Mouse (Mus musculus): ENCODE data around the gene Zfp575. TPM values are rescaled to one million over a fixed set of nuclear protein-coding genes. Genes with fewer than 3 reads are reported as not detected.

Gene Zfp575
- under 1 TPM in 1 of 2 experiments, not detected in 1; 0.31 TPM for polyA plus RNA-seq (2017; shearing (Covaris generic))

DNA sequence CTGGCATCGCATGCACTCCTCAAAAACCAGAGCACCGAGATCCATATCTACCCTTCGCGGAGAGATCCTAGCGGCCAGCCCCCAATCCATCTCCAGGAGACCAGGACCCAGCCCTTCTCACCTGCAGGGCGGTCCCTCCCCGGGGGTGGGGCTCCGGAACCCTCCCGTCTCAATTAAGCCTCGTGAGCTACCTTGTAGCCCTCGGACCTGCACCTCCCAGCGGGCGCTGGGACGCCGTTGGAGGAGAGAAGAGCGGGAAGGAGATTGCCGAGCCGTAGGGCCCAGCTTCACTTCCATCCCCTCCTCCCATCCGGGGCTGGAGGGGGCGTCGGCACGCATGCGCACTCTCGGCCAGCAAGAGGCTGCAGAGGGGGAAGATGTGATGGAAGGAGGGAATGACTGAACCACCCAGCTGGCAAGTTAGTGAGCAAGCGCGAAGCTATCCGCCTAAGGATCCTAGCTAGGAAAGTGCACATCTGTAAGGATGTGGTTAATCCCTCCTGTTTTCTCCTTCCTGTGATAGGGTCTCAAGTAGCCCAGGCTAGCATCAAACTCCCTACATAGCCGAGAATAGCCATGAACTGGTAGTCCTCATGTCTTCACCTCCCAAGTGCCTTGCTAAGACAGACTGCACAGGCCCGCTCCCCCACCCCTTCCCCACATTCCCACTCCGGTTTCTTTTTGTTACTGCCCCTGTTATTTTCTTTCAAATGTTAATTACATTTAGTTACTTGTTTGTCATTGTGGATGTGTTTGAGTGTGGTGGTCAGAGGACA lies at the start of gene Zfp575, which contains the start of gene Ethe1:
Zfp575 (minus strand) TSS at position 312 of the 776 bp plus-strand sequence.
Ethe1 (plus strand) TSS at position 214 of the 776 bp plus-strand sequence.
- ATAC-seq = no peak

DNA sequence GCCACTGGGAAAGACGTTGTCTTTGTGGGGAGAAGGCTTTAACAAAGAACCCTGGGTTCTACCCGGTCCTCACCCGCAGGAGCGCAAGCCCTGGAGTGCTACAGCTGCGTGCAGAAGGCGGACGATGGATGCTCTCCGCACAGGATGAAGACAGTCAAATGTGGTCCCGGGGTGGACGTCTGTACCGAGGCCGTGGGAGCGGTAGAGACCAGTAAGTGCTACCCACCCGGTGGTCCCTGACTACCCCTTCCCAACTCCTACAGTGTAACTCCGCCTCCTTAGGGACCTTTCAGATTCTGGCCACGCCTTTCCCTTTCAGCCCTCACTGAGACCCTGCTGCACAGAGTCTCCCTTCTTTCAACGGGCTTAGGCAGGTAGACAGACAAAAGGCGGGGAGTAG lies 49.6 kb upstream of the Zfp575 start:
- no peak for ATAC-seq

DNA sequence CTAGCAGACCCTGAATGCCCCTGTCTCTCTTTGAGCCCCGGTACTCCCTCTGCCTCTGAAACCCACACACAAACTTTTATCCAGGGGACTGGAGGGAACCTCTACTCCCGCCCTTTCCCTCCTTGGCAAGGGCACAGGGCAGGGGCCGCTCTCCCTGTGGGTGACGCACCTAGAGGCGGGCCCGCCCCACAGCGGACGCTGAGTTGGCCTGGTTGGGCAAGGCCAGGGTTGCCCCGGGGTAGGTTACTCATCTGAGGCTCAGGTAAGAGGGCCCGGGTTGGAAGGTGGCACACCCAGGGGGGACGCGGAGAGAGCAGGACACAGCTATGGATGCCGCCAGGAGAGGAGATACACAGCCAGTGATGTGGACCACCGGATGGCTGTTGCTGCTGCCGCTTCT lies 48.8 kb upstream of the Zfp575 start, which contains the start of gene Lypd3:
Lypd3 (plus strand) TSS at position 287 of the 400 bp plus-strand sequence.
- ATAC-seq = no peak

GRCm38 (mm10) chr7:24630116-24630880 lies 42.9 kb upstream of the Zfp575 start:
- no peak for ATAC-seq

- ATAC-seq = no peak
These were observed 42.2 kb upstream of the Zfp575 start for GRCm38 (mm10) chr7:24629672-24630071.

DNA sequence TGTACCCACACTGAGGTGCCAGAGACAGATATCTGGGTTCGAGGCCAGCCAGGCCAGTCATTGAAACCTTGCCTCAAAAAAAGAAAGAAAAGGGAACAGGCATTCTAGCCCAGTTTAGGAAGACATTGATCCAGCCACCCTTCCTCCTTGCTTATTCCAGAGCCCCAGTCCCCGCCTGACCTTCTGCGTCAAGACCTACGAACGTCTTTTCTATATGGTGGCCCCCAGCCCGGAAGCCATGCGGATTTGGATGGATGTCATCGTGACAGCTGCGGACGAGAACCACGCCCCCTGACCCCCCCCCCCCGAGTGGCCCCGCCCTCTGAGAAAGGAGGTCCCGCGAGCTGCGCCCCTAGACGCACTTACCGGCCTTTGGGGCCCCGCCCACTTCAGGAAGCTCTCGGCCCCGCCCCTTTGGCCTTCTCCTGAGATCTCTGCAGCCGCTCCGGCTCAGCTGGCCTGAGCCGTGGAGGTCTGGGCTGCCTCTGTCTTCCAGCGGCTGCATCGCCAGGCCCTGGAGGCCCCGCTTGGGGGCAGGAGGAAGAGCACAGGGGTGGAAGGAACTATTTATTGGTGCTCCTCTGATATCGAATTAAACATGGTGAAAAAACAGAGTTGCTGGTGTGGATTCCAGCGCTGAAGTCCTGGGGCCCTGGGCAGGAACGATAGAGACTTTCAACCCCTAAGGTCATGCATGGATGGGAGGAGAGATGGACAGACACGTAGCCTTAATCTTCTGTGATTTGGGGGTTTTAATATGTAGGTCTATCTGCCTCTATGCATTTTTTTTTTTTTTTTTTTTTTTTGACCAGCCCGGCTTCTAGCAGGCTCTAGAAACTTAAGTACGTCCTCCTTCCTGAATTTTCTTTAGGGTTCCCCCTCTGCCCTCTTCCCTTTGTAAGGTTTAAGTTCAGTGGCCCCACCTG lies 41.5 kb upstream of the Zfp575 start:
- ATAC-seq = peak; percentile 70

DNA sequence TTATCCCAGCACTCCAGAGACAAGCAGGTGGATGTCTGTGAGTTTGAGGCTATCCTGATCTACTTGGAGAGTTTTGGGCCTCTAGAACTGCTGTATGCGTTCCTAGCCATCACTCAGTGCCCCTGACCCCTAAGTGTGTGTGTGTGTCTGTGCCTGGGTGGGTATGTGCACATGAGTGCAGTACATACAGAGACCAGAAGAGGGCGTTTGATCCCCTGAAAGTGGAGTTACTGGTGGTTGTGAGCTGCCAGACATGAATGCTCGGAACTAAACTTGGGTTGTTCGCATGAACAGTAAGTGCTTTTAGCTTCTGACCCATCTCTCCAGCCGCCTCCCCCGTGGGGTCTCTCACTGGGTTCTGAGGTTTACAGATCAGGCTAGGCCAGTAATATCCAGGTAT lies 35.5 kb upstream of the Zfp575 start:
- no peak for ATAC-seq

GRCm38 (mm10) chr7:24621193-24621592 lies 33.8 kb upstream of the Zfp575 start:
- ATAC-seq = no peak

- ATAC-seq = no peak
These were observed 32.4 kb upstream of the Zfp575 start for GRCm38 (mm10) chr7:24619671-24620397.

DNA sequence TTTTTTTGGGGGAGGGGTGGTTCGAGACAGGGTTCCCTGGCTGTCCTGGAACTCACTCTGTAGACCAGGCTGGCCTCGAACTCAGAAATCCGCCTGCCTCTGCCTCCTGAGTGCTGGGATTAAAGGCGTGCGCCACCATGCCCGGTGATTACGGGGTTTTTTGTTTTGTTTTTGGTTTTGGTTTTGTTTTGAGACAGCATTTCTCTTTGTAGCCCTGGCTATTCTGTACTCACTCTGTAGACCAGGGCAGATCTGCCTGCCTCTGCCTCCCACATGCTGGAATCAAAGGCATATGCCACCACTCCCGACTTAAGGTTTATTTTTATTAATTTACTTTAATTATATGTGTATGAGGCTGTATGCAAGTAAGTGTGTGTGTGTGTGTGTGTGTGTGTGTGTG lies 30.9 kb upstream of the Zfp575 start:
- ATAC-seq = peak; percentile 62

DNA sequence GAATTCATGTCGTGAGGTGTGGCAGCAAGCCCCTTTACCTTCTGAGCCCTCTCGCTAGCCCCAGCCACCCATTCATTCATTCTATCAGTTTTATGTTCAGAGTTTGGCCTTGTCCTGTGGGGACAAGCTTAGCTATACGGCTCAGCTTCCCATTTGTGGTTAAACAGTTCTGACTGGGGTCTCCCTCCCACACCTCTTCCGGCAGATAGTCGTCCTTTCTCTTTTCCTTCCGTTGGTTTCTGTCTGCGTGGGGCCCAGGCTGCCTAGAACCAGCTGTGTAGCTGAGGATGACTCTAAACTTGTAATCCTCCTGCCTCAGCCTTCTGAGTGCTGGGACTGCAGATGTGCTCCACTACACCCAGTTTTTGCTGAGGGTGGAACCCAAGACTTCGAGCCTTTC lies 30.3 kb upstream of the Zfp575 start:
- ATAC-seq = peak; percentile 69

DNA sequence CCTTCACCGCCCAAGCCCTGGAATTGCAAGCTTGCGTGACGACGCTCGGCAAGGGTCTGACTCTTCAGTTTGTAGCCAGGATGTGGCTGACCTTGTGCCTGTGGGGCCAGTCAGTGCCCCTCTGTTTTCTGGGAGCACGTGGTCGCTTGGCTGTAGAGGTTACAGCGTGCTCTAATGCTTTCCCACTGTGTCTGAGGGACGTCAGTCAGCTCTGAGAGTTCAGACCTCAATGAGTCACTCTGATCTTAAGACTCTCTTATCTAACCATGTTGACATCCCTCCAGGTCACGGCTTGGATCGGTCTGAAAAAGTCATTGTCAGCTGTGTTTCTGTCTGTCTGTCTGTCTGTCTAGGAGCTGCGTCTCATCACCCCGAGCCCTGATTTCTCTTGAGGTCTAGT lies 27.4 kb upstream of the Zfp575 start:
- ATAC-seq = no peak

DNA sequence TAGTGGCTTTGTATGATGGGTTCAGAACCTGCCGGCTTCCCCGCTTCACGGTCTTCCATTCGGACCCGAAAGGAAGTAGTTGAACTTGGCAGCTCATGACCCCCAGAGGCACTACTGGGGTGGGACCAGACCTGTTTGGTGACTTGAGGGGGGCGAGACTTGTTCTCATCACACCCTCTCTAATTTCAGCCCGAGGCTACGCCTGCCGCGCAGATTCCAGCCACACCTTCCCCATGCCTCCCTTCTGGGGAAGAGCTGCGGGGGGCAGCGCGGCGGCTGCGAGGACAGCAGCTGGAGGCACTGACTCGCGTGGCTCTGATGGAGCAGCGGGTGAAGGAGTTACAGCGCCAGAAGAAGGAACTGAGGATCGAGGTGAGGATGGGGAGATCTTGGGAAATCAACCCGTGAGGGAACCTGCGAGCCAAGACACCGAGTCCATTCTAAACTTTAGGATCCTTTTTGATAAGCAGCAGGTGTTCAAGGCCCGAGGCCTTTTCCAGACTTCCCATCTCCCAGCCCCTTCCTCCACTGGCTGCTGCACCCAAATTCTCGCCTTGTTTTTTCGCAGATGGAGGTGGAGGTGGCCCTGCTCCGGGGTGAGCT lies 25.0 kb upstream of the Zfp575 start:
- no peak for ATAC-seq

DNA sequence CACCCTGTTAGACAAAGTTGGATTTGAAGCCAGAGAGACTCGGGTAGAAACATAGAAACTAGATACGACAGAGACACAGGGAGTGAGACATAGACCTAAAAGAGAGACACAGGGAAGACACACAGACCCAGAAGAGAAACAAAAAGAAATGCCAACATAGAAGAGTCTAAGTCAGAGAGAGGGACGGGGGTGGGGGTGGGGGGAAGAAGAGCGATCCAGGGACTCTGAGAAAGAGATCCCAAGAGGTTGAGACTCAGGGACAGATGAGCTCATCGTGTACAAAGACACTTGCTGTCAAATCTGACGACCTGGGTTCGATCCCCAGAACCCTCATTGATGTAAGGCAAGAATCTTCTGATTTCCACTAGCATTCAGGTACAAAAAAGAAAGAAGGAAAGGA lies 24.3 kb upstream of the Zfp575 start:
- no peak for ATAC-seq

GRCm38 (mm10) chr7:24610879-24611494 lies 23.5 kb upstream of the Zfp575 start:
- ATAC-seq = peak; percentile 78

DNA sequence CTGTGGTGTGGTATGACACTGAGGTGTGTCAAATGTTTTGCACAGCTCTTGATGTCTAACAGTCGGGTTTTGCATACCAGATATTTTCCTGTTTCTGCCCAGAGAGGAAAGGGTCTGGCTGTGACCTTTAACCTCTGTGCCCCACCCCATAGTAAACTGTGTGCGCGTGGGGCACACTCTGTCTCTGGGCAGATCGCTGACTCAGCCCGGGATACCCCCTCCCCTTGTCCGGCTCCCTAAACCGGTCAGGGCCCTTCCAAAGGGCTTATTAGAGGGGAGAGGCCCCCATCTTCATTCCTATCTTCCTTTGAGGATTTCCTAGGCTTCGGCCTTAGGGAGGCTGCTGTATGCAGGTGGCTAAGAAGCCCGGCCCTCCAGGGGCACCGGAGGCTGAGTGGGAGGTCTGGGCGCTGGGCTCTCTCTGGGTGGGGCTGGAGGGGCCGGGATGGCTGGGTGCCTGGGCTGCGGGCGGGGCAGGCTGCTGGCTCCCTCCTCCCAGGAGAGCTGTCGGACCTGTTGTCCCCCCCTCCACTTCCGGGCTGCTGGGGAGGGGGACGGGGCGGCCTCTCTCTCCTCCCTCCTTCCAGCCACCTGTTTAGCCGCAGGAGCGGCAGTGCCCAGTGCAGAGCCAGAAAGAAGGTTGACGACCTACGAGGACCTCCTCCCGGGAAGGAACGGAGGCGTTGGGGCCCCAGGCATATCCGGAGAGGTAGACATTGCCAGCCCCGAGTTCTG lies 22.9 kb upstream of the Zfp575 start, which contains the start of gene Phldb3:
Phldb3 (plus strand) TSS at position 620 of the 735 bp plus-strand sequence.
- ATAC-seq = peak; percentile 37

- peak; percentile 16 for ATAC-seq
These were observed 21.1 kb upstream of the Zfp575 start for GRCm38 (mm10) chr7:24608561-24608960.

GRCm38 (mm10) chr7:24608017-24608416 lies 20.6 kb upstream of the Zfp575 start:
- peak; percentile 85 for ATAC-seq

- ATAC-seq = no peak
These were observed 18.6 kb upstream of the Zfp575 start for GRCm38 (mm10) chr7:24606046-24606445.

DNA sequence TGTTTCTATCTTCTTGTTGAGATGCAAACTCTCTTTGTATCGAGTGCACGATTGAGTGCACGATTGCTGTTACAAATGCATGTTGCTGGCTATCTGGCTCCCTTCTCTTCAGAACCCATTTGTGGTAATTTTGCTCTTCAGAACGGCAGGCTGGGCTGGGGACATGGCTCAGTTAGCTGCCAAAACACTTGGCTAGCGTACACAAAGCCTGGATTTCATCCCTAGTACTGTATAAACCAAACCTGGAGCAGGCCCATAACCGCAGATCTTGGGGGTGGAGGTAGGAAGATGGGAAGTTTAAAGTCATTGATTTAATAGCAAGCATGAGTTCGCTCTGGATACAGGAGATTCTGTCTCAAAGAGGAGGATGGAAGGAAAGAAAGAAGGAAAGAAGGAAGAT lies 18.1 kb upstream of the Zfp575 start:
- ATAC-seq = no peak
